Mouse (Mus musculus) limb, embryonic 14.5 days (tissue): Measurements from ENCODE around the gene Uchl4. TPM values are rescaled to one million over a fixed set of nuclear protein-coding genes. Genes with fewer than 3 reads are reported as not detected.
A peak's percentile ranks its signal among the peaks of the same experiment; 100 is the strongest.

Experiments used
- ATAC-seq: fragments of 200-750 bp; cut with Nextera tagmentation; 2 replicates; pipeline ENCODE4 v1.8.0; 2017; ENCODE audit warnings: low read depth, moderate number of reproducible peaks, moderate TSS enrichment; ENCODE audit not compliant: low FRiP score
- DNase-seq: peaks from one replicate; pipeline ENCODE4 v3.0.0-alpha.2; 2015; ENCODE audit warnings: low spot score
- H3K27ac ChIP-seq: fragments of 300-500 bp; sonication (generic); replicated peaks from 2 replicates; pipeline ENCODE4 v1.5.1; 2014; ENCODE audit warnings: low read depth, mild to moderate bottlenecking, low read length, moderate library complexity, mixed read lengths
- H3K27me3 ChIP-seq: fragments of 300-500 bp; sonication (generic); 2 replicates; pipeline ENCODE4 v1.6.1; 2014; ENCODE audit warnings: low read length, mixed read lengths; ENCODE audit not compliant: control insufficient read depth, insufficient read depth
- H3K36me3 ChIP-seq: fragments of 300-500 bp; sonication (generic); 2 replicates; pipeline ENCODE4 v1.6.1; 2014; ENCODE audit warnings: mild to moderate bottlenecking, low read length, moderate library complexity, mixed read lengths; ENCODE audit not compliant: control insufficient read depth, insufficient read depth
- H3K4me1 ChIP-seq: fragments of 300-500 bp; sonication (generic); 2 replicates; pipeline ENCODE4 v1.6.1; 2014; ENCODE audit warnings: antibody characterized with exemption, low read length, mixed read lengths; ENCODE audit not compliant: control insufficient read depth, insufficient read depth
- H3K4me2 ChIP-seq: fragments of 300-500 bp; sonication (generic); replicated peaks from 2 replicates; pipeline ENCODE4 v1.6.1; 2014; ENCODE audit warnings: low read depth, mild to moderate bottlenecking, low read length, moderate library complexity; ENCODE audit not compliant: severe bottlenecking
- H3K4me3 ChIP-seq: fragments of 300-500 bp; sonication (generic); replicated peaks from 2 replicates; pipeline ENCODE4 v1.5.1; 2014; ENCODE audit warnings: low read length
- H3K9ac ChIP-seq: fragments of 300-500 bp; sonication (generic); 2 replicates; pipeline ENCODE4 v1.6.1; 2014; ENCODE audit warnings: mild to moderate bottlenecking, low read depth, low read length, moderate library complexity; ENCODE audit not compliant: severe bottlenecking
- H3K9me3 ChIP-seq: fragments of 300-500 bp; sonication (generic); 2 replicates; pipeline ENCODE4 v1.6.1; 2016; ENCODE audit warnings: low read length; ENCODE audit not compliant: control insufficient read depth
- POLR2A ChIP-seq: fragments of 200-500 bp; IDR thresholded peaks from 2 replicates; pipeline ENCODE4 v1.8.0; 2012; ENCODE audit warnings: inconsistent platforms, mild to moderate bottlenecking, moderate library complexity, borderline replicate concordance; ENCODE audit not compliant: insufficient read depth, insufficient read length; ENCODE audit errors: extremely low read depth
- WGBS: fragments of 180-500 bp; shearing (Covaris S2); extraction: QIAGEN DNeasy Blood & Tissue Kit; methylation state at CpG from one replicate; pipeline ENCODE4 v1.1.7; 2014; 5-methylcytosine and 5-hydroxymethylcytosine counted together
- microRNA-seq: library from miRNA; unstranded; fragments of <30 nt; microRNA quantifications from one replicate; pipeline ENCODE4, GENCODE M21; 2016
- polyA plus RNA-seq, 2 experiments: library from polyadenylated mRNA; depleted of rRNA in 1 of 2; stranded (reverse) in 1 of 2; unstranded in 1 of 2; fragments of >200 nt; fragmentation: Nextera tagmentation in 1 of 2; extraction: Ambion mirVana in 1 of 2; gene quantifications; 2 replicates each; pipeline versions ENCODE4 v1.2.1 to v1.2.3; 2012 to 2014

The Uchl4 gene
- polyA plus RNA-seq, 2 experiments: 0.05 to 1.5 TPM

DNA sequence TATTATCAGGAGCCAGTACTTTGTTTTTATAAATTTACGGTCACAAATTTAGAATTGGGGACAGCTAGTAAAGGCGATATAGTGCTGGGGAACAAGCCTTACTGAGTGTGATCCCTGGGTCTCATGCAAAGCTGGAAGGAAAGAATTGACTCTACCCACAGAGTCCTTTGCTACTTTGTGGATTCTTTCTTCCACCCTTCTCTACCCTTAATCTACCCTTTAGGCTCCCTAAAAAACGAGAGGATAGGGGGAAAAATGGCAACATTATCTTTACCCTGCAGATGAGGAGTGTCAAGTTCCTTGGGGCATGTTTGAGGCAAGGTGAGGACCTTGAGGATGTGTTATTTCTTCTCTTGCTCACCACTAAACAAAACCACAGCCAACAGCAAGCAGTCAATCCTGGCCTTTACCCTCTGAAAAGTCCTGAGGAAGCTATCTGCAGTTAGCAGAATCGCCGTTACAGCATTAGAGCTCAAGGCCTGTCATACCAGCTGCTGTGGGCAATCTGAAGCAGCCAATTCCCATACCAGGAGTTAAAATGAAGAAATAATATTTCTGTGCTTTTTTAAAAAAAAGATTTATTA lies 47.5 kb downstream of the Uchl4 start:
- 60% methylated on average over 5 of the region's 5 CpGs for WGBS

More for the DNA sequence above, 47.5 kb downstream of the Uchl4 start:
- peak overlapping the region; percentile 78 for H3K4me3 ChIP-seq
- ATAC-seq (no peak), DNase-seq (no peak)
- peak overlapping the region; percentile 97 for H3K27ac ChIP-seq
- 0 out of 2 replicates have a peak, but pooled peaks cover 4% of the 10 kb centered on the region for H3K36me3 ChIP-seq
- H3K9ac ChIP-seq: peak overlapping the region; percentile 98
- H3K4me1 ChIP-seq: peaks cover 7% of the 10 kb centered on the region
- no peak for TF ChIP-seq POLR2A
- H3K27me3 ChIP-seq: no peaks in the 10 kb centered on the region
- H3K9me3 ChIP-seq: no peaks in the 10 kb centered on the region
- H3K4me2 ChIP-seq: peak overlapping the region; percentile 72

Small RNA genes within 50 kb of the gene (microRNA-seq; reads per million reads assigned to microRNA genes)
- gene Gm24106: not detected

Other genes with a start within 250 kb of the Uchl4 start
- 23.5 and 43.1 TPM in 2 replicates for gene Smad6, start 213.1 kb upstream of the Uchl4 start, polyA plus RNA-seq (2012; rRNA removed)
- 12.0 and 14.7 TPM in 2 replicates for gene Smad6, start 213.1 kb upstream of the Uchl4 start, polyA plus RNA-seq (2014; fragmentation: Nextera tagmentation; extraction: Ambion mirVana)
- 0.06 and 0.51 TPM in 2 replicates for gene Lctl, start 118.1 kb upstream of the Uchl4 start, polyA plus RNA-seq (2012; rRNA removed)
- gene Lctl, start 118.1 kb upstream of the Uchl4 start, polyA plus RNA-seq (2014; fragmentation: Nextera tagmentation; extraction: Ambion mirVana): not detected in 2 replicates
- 29.7 and 53.4 TPM in 2 replicates for gene Zwilch, start 62.1 kb upstream of the Uchl4 start, polyA plus RNA-seq (2012; rRNA removed)
- 16.4 and 17.3 TPM in 2 replicates for gene Zwilch, start 62.1 kb upstream of the Uchl4 start, polyA plus RNA-seq (2014; fragmentation: Nextera tagmentation; extraction: Ambion mirVana)
- 1,022 and 1,322 TPM in 2 replicates for gene Rpl4, start 61.8 kb upstream of the Uchl4 start, polyA plus RNA-seq (2012; rRNA removed)
- 1,375 and 1,385 TPM in 2 replicates for gene Rpl4, start 61.8 kb upstream of the Uchl4 start, polyA plus RNA-seq (2014; fragmentation: Nextera tagmentation; extraction: Ambion mirVana)
- 10.5 and 16.8 TPM in 2 replicates for gene Snapc5, start 55.9 kb upstream of the Uchl4 start, polyA plus RNA-seq (2012; rRNA removed)
- 19.1 and 22.6 TPM in 2 replicates for gene Snapc5, start 55.9 kb upstream of the Uchl4 start, polyA plus RNA-seq (2014; fragmentation: Nextera tagmentation; extraction: Ambion mirVana)
- 51.3 and 58.6 TPM in 2 replicates for gene Map2k1, start 18.4 kb downstream of the Uchl4 start, polyA plus RNA-seq (2012; rRNA removed)
- 81.3 and 82.2 TPM in 2 replicates for gene Map2k1, start 18.4 kb downstream of the Uchl4 start, polyA plus RNA-seq (2014; fragmentation: Nextera tagmentation; extraction: Ambion mirVana)
- gene Tipin, start 46.4 kb downstream of the Uchl4 start, polyA plus RNA-seq (2012; rRNA removed): 92.7 and 124 TPM in 2 replicates
- gene Tipin, start 46.4 kb downstream of the Uchl4 start, polyA plus RNA-seq (2014; fragmentation: Nextera tagmentation; extraction: Ambion mirVana): 199 TPM in 2 replicates
- gene Dis3l, start 106.1 kb downstream of the Uchl4 start, polyA plus RNA-seq (2012; rRNA removed): 15.8 and 19.1 TPM in 2 replicates
- 19.9 and 20.9 TPM in 2 replicates for gene Dis3l, start 106.1 kb downstream of the Uchl4 start, polyA plus RNA-seq (2014; fragmentation: Nextera tagmentation; extraction: Ambion mirVana)
- gene Megf11, start 150.4 kb downstream of the Uchl4 start, polyA plus RNA-seq (2012; rRNA removed): 0.80 and 0.91 TPM in 2 replicates
- 1.0 and 1.1 TPM in 2 replicates for gene Megf11, start 150.4 kb downstream of the Uchl4 start, polyA plus RNA-seq (2014; fragmentation: Nextera tagmentation; extraction: Ambion mirVana)